Mouse (Mus musculus): ENCODE data around the gene Arhgef16.

DNA sequence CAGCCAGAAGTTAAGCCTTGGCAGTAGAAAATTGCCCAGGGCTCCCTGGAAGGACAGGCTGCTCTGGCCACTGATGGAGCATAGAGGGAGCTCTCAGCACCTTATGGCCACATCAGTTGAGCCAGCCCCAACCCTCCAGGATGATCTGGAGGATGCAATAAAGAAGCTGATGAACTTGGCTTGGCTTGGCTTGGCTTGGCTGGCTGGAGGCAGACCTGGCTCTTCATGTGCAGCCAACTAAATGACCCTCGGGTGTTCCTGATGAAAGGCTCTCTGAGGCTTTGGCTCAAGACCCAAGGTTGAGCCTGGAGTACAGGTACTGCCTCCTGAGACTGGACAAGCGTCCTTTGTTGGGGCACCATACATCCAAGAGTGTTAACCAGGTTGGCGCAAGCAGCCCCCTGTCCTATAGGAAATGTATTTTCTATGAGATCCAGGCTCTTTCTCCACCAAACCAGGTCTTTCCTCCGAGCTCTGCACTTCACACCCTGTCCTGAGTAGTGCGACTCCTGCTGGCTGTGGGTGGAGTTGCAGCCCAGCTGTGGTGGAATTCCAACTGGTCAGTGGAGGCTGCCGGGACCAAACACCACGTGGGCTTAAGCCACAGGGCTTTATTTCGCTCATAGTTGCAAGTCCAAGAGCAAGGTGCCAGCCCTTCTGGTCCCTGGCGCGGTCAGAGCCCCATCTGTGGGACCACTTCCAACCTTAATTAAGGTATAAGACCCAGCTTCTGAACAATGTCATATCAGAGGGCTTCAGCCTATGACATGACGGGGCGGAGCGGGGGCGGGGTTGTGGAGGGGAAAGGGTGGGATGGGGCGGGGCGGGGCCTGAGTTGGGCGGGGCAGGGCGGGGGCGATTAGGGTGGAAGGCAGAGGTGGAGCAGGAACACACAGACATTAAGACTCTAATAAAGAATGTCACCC is 55.1 kb downstream of the Arhgef16 start:
- no peak for TF ChIP-seq POLR2A (IDR thresholded peaks at IDR 0.05; ENCODE audit: insufficient read depth, low read depth, low read length)
- peak; percentile 94 for TF ChIP-seq CTCF (IDR thresholded peaks at IDR 0.05)
- TF ChIP-seq EP300 (IDR thresholded peaks at IDR 0.05; ENCODE audit: insufficient read depth, low read depth, low read length) = peak; percentile 50; the same call in 1 of the 2 replicates

All from heart, adult 2 months (tissue).